In genomic region chr5:100901046-100901445, GRCm38 (mm10) we compare ENCODE assay signal across 21 mouse cellular contexts.
"Had no signal": no experiment of that assay in that cellular context is flagged by ENCODE, and none has a peak within 500 bp of the region (broad histone marks: within the 10 kb centered on the region; RNA-seq: fewer than 3 reads in every experiment).

No protein-coding gene starts in this region.

- H3K9me3 ChIP-seq: liver, embryonic 15.5 days; lung, embryonic 15.5 days; midbrain, embryonic 13.5 days; midbrain, embryonic 15.5 days; neural tube, embryonic 13.5 days; neural tube, embryonic 15.5 days had no signal

- H3K4me2 ChIP-seq: liver, embryonic 15.5 days; lung, embryonic 15.5 days; midbrain, embryonic 13.5 days; midbrain, embryonic 15.5 days; neural tube, embryonic 13.5 days; neural tube, embryonic 15.5 days had no signal

- H3K4me1 ChIP-seq: liver, embryonic 15.5 days; lung, embryonic 15.5 days; midbrain, embryonic 10.5 days; midbrain, embryonic 13.5 days; midbrain, embryonic 15.5 days; neural tube, embryonic 13.5 days; neural tube, embryonic 15.5 days had no signal

- H3K9ac ChIP-seq: liver, embryonic 15.5 days; liver, postnatal 0 days; lung, embryonic 15.5 days; midbrain, embryonic 13.5 days; midbrain, embryonic 15.5 days; neural tube, embryonic 13.5 days; neural tube, embryonic 15.5 days had no signal

- ATAC-seq: lung, postnatal 0 days; midbrain, embryonic 13.5 days; midbrain, embryonic 15.5 days had no signal

- H3K36me3 ChIP-seq: liver, embryonic 15.5 days; lung, embryonic 15.5 days; midbrain, embryonic 10.5 days; midbrain, embryonic 13.5 days; midbrain, embryonic 15.5 days; neural tube, embryonic 13.5 days; neural tube, embryonic 15.5 days had no signal

- H3K4me3 ChIP-seq: liver, embryonic 15.5 days; lung, embryonic 15.5 days; midbrain, embryonic 10.5 days; midbrain, embryonic 13.5 days; midbrain, embryonic 15.5 days; myocyte; neural tube, embryonic 13.5 days; neural tube, embryonic 15.5 days had no signal

- DNase-seq: liver, postnatal 0 days; lung, adult 2 months; lung, postnatal 14 days; lung, postnatal 4 days; retina, postnatal 1 day; right cerebral cortex, adult 18-20 months; right cerebral cortex, postnatal 25 days; right cerebral cortex, postnatal 4 days; spleen, adult 18-20 months; thymus, adult 18-20 months; thymus, postnatal 14 days; thymus, postnatal 36 days had no signal

- H3K27me3 ChIP-seq: liver, embryonic 15.5 days; lung, embryonic 15.5 days; midbrain, embryonic 13.5 days; midbrain, embryonic 15.5 days; neural tube, embryonic 13.5 days; neural tube, embryonic 15.5 days had no signal

- H3K27ac ChIP-seq: lung, embryonic 15.5 days; midbrain, embryonic 10.5 days; midbrain, embryonic 13.5 days; midbrain, embryonic 15.5 days; neural tube, embryonic 13.5 days; neural tube, embryonic 15.5 days had no signal
